Mouse (Mus musculus) heart, embryonic 11.5 days (tissue): ENCODE measurements around the gene Akap13. TPM values are rescaled to one million over a fixed set of nuclear protein-coding genes. Genes with fewer than 3 reads are reported as not detected.
"Not testable (repeated sequence)": the region's sequence is repeated elsewhere in the genome, so short reads cannot be mapped to it uniquely, and the experiment has no call there.

Experiments
- ATAC-seq: fragments of 200-750 bp; cut with Nextera tagmentation; replicated peaks from 2 replicates; pipeline ENCODE4 v1.8.0; 2017; ENCODE audit warnings: moderate library complexity; ENCODE audit not compliant: insufficient number of reproducible peaks, low FRiP score, low TSS enrichment
- H3K27ac ChIP-seq: fragments of 300-500 bp; sonication (generic); 2 replicates; pipeline ENCODE4 v1.5.1; 2014; ENCODE audit warnings: mild to moderate bottlenecking, low read depth, low read length
- H3K27me3 ChIP-seq: fragments of 300-500 bp; sonication (generic); 2 replicates; pipeline ENCODE4 v1.6.1; 2014; ENCODE audit warnings: mild to moderate bottlenecking, low read length, mixed read lengths; ENCODE audit not compliant: control insufficient read depth, insufficient read depth
- H3K36me3 ChIP-seq: fragments of 300-500 bp; sonication (generic); 2 replicates; pipeline ENCODE4 v1.6.1; 2014; ENCODE audit warnings: mild to moderate bottlenecking, low read length, moderate library complexity, mixed read lengths; ENCODE audit not compliant: control insufficient read depth, insufficient read depth
- H3K4me1 ChIP-seq: fragments of 300-500 bp; sonication (generic); 2 replicates; pipeline ENCODE4 v1.6.1; 2014; ENCODE audit warnings: low read length; ENCODE audit not compliant: control insufficient read depth, insufficient read depth
- H3K4me2 ChIP-seq: fragments of 300-500 bp; sonication (generic); 2 replicates; pipeline ENCODE4 v1.6.1; 2014; ENCODE audit warnings: mild to moderate bottlenecking, moderate library complexity
- H3K4me3 ChIP-seq: fragments of 300-500 bp; sonication (generic); 2 replicates; pipeline ENCODE4 v1.5.1; 2014; ENCODE audit warnings: low read depth, low read length
- H3K9ac ChIP-seq: fragments of 300-500 bp; sonication (generic); 2 replicates; pipeline ENCODE4 v1.6.1; 2014; ENCODE audit warnings: mild to moderate bottlenecking, low read depth, low read length, moderate library complexity
- H3K9me3 ChIP-seq: fragments of 300-500 bp; sonication (generic); replicated peaks from 2 replicates; pipeline ENCODE4 v1.6.1; 2016; ENCODE audit warnings: low read length; ENCODE audit not compliant: control insufficient read depth
- WGBS: fragments of 180-500 bp; shearing (Covaris S2); extraction: QIAGEN DNeasy Blood & Tissue Kit; methylation state at CpG from one replicate; pipeline ENCODE4 v1.1.7; 2014; ENCODE audit not compliant: insufficient replicate concordance; 5-methylcytosine and 5-hydroxymethylcytosine counted together
- polyA plus RNA-seq: library from polyadenylated mRNA; unstranded; fragments of >200 nt; fragmentation: Nextera tagmentation; extraction: Ambion mirVana; gene quantifications from 2 replicates; pipeline ENCODE4 v1.2.1, GENCODE M21; 2014

Akap13 gene
- polyA plus RNA-seq, 1 experiment from 2014 or later: 68.1 TPM

- not testable (repeated sequence) for ATAC-seq
- 65% methylated on average over 4 of the region's 7 CpGs for WGBS
These were observed 332.9 kb downstream of the Akap13 start for GRCm38 (mm10) chr7:75788069-75788800.

GRCm38 (mm10) chr7:75788801-75789135 is 333.4 kb downstream of the Akap13 start:
- not testable (repeated sequence) for H3K4me2 ChIP-seq, H3K4me3 ChIP-seq, H3K36me3 ChIP-seq, H3K27ac ChIP-seq, H3K9ac ChIP-seq, H3K9me3 ChIP-seq, H3K27me3 ChIP-seq, ATAC-seq
- 76% methylated on average over 3 of the region's 3 CpGs for WGBS
- peaks cover 18% of the 10 kb centered on the region for H3K4me1 ChIP-seq

More at GRCm38 (mm10) chr7:75788069-75788800, 332.9 kb downstream of the Akap13 start:
- H3K4me3 ChIP-seq, H3K9ac ChIP-seq, H3K27me3 ChIP-seq, H3K9me3 ChIP-seq, H3K27ac ChIP-seq, H3K4me2 ChIP-seq, H3K36me3 ChIP-seq: not testable (repeated sequence)
- H3K4me1 ChIP-seq: peaks cover 17% of the 10 kb centered on the region

GRCm38 (mm10) chr7:75789746-75790145 is 334.4 kb downstream of the Akap13 start:
- peaks cover 22% of the 10 kb centered on the region for H3K4me1 ChIP-seq
- no peak for ATAC-seq
- H3K4me2 ChIP-seq: no peak overlapping the region
- H3K4me3 ChIP-seq: no peak overlapping the region
- 96% methylated on average over 6 of the region's 6 CpGs for WGBS
- no peaks in the 10 kb centered on the region for H3K27me3 ChIP-seq
- no peak overlapping the region for H3K9ac ChIP-seq
- no peaks in the 10 kb centered on the region for H3K9me3 ChIP-seq
- H3K36me3 ChIP-seq: no peaks in the 10 kb centered on the region
- no peak overlapping the region for H3K27ac ChIP-seq

- not testable (repeated sequence) for H3K4me3 ChIP-seq, H3K9ac ChIP-seq, H3K27ac ChIP-seq, H3K36me3 ChIP-seq, ATAC-seq, H3K27me3 ChIP-seq, H3K4me2 ChIP-seq, H3K9me3 ChIP-seq
- peaks cover 22% of the 10 kb centered on the region for H3K4me1 ChIP-seq
- WGBS: 52% methylated on average over 12 of the region's 13 CpGs
These were observed 335.9 kb downstream of the Akap13 start for GRCm38 (mm10) chr7:75791092-75791837.

- no peak overlapping the region for H3K4me2 ChIP-seq
- no peaks in the 10 kb centered on the region for H3K27me3 ChIP-seq
- H3K9ac ChIP-seq: no peak overlapping the region
- H3K4me3 ChIP-seq: no peak overlapping the region
- H3K27ac ChIP-seq: no peak overlapping the region
- 50% methylated on average over 2 of the region's 2 CpGs for WGBS
- no peak for ATAC-seq
- no peaks in the 10 kb centered on the region for H3K9me3 ChIP-seq
- H3K4me1 ChIP-seq: peaks cover 15% of the 10 kb centered on the region
- H3K36me3 ChIP-seq: no peaks in the 10 kb centered on the region
These were observed 337.8 kb downstream of the Akap13 start for GRCm38 (mm10) chr7:75793091-75793490.

- H3K4me2 ChIP-seq: no peak overlapping the region
- H3K9me3 ChIP-seq: no peaks in the 10 kb centered on the region
- no peak overlapping the region for H3K9ac ChIP-seq
- H3K36me3 ChIP-seq: no peaks in the 10 kb centered on the region
- ATAC-seq: no peak
- H3K27ac ChIP-seq: no peak overlapping the region
- H3K4me3 ChIP-seq: no peak overlapping the region
- H3K27me3 ChIP-seq: no peaks in the 10 kb centered on the region
- 51% methylated on average over 3 of the region's 3 CpGs for WGBS
- peaks cover 15% of the 10 kb centered on the region; the same call in 1 of the 2 replicates for H3K4me1 ChIP-seq
These were observed 338.5 kb downstream of the Akap13 start for GRCm38 (mm10) chr7:75793654-75794335.

GRCm38 (mm10) chr7:75795106-75795505 is 339.8 kb downstream of the Akap13 start:
- H3K27ac ChIP-seq: no peak overlapping the region
- H3K4me1 ChIP-seq: peaks cover 15% of the 10 kb centered on the region; the same call in 1 of the 2 replicates
- no peak overlapping the region for H3K4me3 ChIP-seq
- no peak overlapping the region for H3K9ac ChIP-seq
- no peak overlapping the region for H3K4me2 ChIP-seq
- no peaks in the 10 kb centered on the region for H3K27me3 ChIP-seq
- WGBS: 81% methylated on average over 8 of the region's 8 CpGs
- no peaks in the 10 kb centered on the region for H3K36me3 ChIP-seq
- ATAC-seq: no peak
- 0 out of 2 replicates have a peak, but pooled peaks cover 4% of the 10 kb centered on the region for H3K9me3 ChIP-seq

GRCm38 (mm10) chr7:75796474-75796873 is 341.1 kb downstream of the Akap13 start:
- peak overlapping the region; percentile 48 for H3K4me2 ChIP-seq

More at GRCm38 (mm10) chr7:75796474-75796873, 341.1 kb downstream of the Akap13 start:
- no peak overlapping the region for H3K27ac ChIP-seq
- H3K4me1 ChIP-seq: peaks cover 11% of the 10 kb centered on the region; the same call in 1 of the 2 replicates
- H3K36me3 ChIP-seq: no peaks in the 10 kb centered on the region
- 0 out of 2 replicates have a peak, but pooled peaks cover 4% of the 10 kb centered on the region for H3K9me3 ChIP-seq
- no peaks in the 10 kb centered on the region for H3K27me3 ChIP-seq
- ATAC-seq: no peak
- no peak overlapping the region for H3K4me3 ChIP-seq
- H3K9ac ChIP-seq: peak overlapping the region; percentile 43; the same call in 1 of the 2 replicates
- 18% methylated on average over 9 of the region's 9 CpGs for WGBS
